Mouse (Mus musculus) heart, embryonic 12.5 days (tissue): ENCODE measurements around the gene Btd. TPM values are rescaled to one million over a fixed set of nuclear protein-coding genes. Genes with fewer than 3 reads are reported as not detected.

ENCODE experiments used
- ATAC-seq: fragments of 200-750 bp; cut with Nextera tagmentation; 2 replicates; pipeline ENCODE4 v1.8.0; 2017; ENCODE audit warnings: moderate TSS enrichment, moderate library complexity; ENCODE audit not compliant: insufficient number of reproducible peaks, low FRiP score
- H3K27ac ChIP-seq: fragments of 300-500 bp; sonication (generic); 2 replicates; pipeline ENCODE4 v1.5.1; 2016; ENCODE audit warnings: mild to moderate bottlenecking, moderate library complexity; ENCODE audit not compliant: poor library complexity, severe bottlenecking
- H3K27me3 ChIP-seq: fragments of 300-500 bp; sonication (generic); replicated peaks from 2 replicates; pipeline ENCODE4 v1.6.1; 2016; ENCODE audit warnings: mild to moderate bottlenecking, moderate library complexity
- H3K36me3 ChIP-seq: fragments of 300-500 bp; sonication (generic); 2 replicates; pipeline ENCODE4 v1.6.1; 2016; ENCODE audit warnings: mild to moderate bottlenecking, moderate library complexity
- H3K4me1 ChIP-seq: fragments of 300-500 bp; sonication (generic); replicated peaks from 2 replicates; pipeline ENCODE4 v1.6.1; 2016; ENCODE audit warnings: mild to moderate bottlenecking
- H3K4me2 ChIP-seq: fragments of 300-500 bp; sonication (generic); 2 replicates; pipeline ENCODE4 v1.6.1; 2016; ENCODE audit warnings: mild to moderate bottlenecking, moderate library complexity
- H3K4me3 ChIP-seq: fragments of 300-500 bp; sonication (generic); 2 replicates; pipeline ENCODE4 v1.5.1; 2016; ENCODE audit warnings: mild to moderate bottlenecking
- H3K9ac ChIP-seq: fragments of 300-500 bp; sonication (generic); 2 replicates; pipeline ENCODE4 v1.6.1; 2016; ENCODE audit warnings: mild to moderate bottlenecking, moderate library complexity
- H3K9me3 ChIP-seq: fragments of 300-500 bp; sonication (generic); replicated peaks from 2 replicates; pipeline ENCODE4 v1.6.1; 2016; ENCODE audit warnings: mild to moderate bottlenecking, moderate library complexity
- WGBS: fragments of 180-500 bp; shearing (Covaris S2); methylation state at CpG from one replicate; pipeline ENCODE4 v1.1.7; 2016; 5-methylcytosine and 5-hydroxymethylcytosine counted together
- polyA plus RNA-seq: library from polyadenylated mRNA; unstranded; fragments of >200 nt; fragmentation: Nextera tagmentation; extraction: Ambion mirVana; gene quantifications from 2 replicates; pipeline ENCODE4 v1.2.1, GENCODE M21; 2016

Btd gene
- polyA plus RNA-seq, 1 experiment from 2014 or later, result 23.1 TPM

DNA sequence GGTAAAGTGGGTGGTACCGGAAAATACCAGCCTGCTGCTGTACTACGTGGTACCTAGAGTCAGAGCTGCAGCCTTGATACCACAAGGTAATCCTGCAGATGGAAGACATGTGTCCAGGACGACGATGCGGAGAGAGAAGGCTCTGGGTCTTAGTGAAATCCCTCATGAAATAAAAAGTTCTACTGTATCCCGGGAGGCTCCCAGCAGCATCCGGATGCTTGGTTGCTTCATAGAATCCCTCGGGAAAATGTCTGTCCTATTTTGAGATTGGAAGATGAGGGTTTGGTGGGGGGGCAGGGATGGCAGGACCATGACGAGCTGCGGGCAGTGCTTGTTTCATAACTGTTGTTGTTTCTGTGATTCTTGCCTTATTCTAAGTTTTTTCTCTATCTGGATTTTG is 7.2 kb downstream of the Btd start:
- H3K9ac ChIP-seq, result no peak overlapping the region
- H3K4me3 ChIP-seq, result no peak overlapping the region
- no peak overlapping the region for H3K4me2 ChIP-seq
- no peaks in the 10 kb centered on the region for H3K36me3 ChIP-seq
- no peak for ATAC-seq
- no peak overlapping the region for H3K27ac ChIP-seq
- H3K9me3 ChIP-seq, result peaks cover 2% of the 10 kb centered on the region; the same call in 1 of the 2 replicates
- 86% methylated on average over 10 of the region's 10 CpGs for WGBS
- peaks cover 17% of the 10 kb centered on the region for H3K4me1 ChIP-seq
- no peaks in the 10 kb centered on the region for H3K27me3 ChIP-seq

DNA sequence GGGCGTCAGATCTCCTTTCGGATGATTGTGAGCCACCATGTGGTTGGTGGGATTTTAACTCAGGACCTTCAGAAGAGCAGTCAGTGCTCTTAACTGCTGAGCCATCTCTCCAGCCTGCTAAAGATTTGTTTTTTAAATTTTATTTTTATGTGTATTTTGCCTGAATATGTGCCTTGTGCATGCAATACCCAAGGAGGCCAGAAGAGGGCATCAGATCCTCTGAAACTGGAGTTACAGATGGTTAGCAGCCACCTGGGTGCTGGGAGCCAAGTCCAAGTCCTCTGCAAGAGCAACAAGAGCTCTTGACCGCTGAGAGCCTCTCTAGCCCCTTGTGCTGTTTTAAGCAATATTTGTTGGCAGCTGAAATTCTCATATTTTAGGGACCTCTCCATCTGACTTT is 9.5 kb downstream of the Btd start:
- WGBS, result over 99% methylated on average over 3 of the region's 3 CpGs
- no peaks in the 10 kb centered on the region for H3K27me3 ChIP-seq
- ATAC-seq, result no peak
- no peaks in the 10 kb centered on the region for H3K36me3 ChIP-seq
- no peak overlapping the region for H3K27ac ChIP-seq
- H3K4me1 ChIP-seq, result peaks cover 24% of the 10 kb centered on the region
- H3K4me3 ChIP-seq, result no peak overlapping the region
- H3K9me3 ChIP-seq, result peaks cover 2% of the 10 kb centered on the region; the same call in 1 of the 2 replicates
- no peak overlapping the region for H3K4me2 ChIP-seq
- no peak overlapping the region for H3K9ac ChIP-seq

DNA sequence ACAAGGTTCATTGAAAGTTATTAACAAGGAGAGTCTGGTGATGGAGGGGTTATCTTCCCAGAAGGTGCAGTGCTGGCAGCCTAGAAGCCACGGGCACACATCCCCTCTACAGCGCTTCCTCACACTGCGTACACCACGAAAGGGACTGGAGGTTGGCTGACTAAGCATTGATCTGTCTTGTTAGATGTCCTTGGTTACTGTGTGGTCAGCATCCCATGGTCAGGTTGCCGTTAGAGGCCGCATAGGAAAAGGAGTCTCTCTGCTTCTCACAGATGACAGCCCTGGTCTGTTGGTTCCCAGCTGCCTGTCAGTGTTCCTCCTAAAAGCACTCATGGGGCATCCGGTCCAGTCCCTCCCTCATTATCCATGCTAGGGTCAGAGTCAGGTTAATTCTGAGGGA is 10.4 kb downstream of the Btd start:
- Histone ChIP-seq H3K4me1 (peaks cover 24% of the 10 kb centered on the region), H3K9ac (no peak overlapping the region), H3K4me3 (no peak overlapping the region), H3K9me3 (peaks cover 2% of the 10 kb centered on the region; the same call in 1 of the 2 replicates), H3K27ac (no peak overlapping the region), H3K4me2 (no peak overlapping the region), H3K27me3 (no peaks in the 10 kb centered on the region), H3K36me3 (no peaks in the 10 kb centered on the region)
- ATAC-seq, result no peak
- WGBS, result 58% methylated on average over 7 of the region's 7 CpGs

DNA sequence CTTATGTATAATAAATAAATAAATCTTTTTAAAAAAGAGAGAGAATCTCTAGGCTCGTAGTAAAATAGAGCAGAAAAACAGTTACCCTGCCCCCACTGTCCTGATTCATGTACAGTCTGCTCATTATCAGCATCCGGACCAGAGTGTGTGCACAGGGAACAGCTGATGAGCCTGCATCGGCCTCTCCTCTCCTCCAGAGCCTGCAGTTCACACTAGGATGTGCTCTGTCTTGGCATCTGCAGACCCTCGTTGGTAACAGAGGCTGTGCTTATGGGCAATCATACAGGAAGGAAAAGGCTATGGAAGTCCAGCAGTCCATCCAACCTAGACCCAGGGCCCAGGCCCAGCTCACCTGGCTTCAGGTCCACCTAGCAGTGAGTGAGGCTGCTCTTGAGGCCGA is 11.3 kb downstream of the Btd start:
- no peaks in the 10 kb centered on the region for H3K36me3 ChIP-seq
- H3K4me3 ChIP-seq, result no peak overlapping the region
- no peak overlapping the region for H3K27ac ChIP-seq
- peaks cover 2% of the 10 kb centered on the region; the same call in 1 of the 2 replicates for H3K9me3 ChIP-seq
- peaks cover 24% of the 10 kb centered on the region for H3K4me1 ChIP-seq
- H3K9ac ChIP-seq, result no peak overlapping the region; the same call in 1 of the 2 replicates
- WGBS, result 38% methylated on average over 5 of the region's 5 CpGs
- H3K27me3 ChIP-seq, result no peaks in the 10 kb centered on the region
- no peak overlapping the region for H3K4me2 ChIP-seq
- no peak for ATAC-seq

DNA sequence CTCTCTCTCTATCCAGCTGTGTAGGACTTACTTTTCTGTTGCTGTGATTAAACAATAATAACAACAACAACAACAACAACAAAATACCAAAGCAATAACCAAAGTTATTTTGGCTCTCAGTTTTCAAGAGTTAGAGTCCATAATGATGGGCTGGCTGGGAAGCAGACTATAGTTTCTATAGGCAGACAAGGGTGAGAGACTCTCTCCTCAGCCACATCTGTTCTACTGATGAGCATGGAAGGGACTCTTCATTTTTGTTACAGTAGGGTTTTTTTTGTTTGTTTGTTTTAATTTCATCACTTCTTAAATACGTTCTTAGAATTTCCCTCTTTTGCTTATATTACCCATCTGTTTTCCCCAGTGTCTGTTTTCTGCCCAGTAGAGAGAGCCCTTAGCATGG is 11.8 kb downstream of the Btd start:
- H3K4me3 ChIP-seq, result no peak overlapping the region

DNA sequence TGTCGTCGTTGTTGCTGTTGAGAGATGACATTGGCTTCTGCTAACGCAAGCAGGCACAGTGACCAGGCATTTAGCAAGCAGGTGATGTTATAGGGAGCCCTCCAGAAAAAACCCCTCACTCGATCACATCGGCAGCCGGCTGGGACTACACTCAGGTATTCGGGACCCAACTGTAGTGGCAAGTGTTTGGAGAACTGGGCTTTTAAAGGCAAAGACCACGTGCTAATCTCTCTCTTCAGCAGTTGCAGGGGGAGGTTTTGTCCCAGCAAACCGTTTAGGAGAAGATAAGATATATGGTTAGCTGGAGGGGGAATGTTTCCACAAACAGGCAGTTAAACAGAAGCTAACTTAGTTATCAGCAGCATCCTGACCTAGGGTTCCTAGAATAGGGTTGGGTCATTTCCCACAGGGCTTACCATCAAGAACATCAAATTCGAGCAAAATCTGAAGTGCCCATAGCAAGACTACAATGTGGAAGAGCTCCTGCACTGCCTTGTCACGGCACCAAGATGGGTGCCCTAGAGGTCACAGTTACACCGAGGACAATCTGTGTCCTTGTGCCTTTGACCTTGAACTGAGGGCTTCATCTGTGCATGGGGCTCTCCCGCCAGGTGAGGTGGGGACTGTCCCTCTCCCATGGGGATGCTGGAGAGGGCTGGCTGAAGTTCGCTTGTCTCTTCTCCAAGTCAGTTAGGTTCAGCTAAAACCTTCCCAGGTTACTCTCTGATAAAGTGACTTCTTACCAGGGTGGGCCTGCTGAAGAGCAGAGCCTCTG is 12.5 kb downstream of the Btd start:
- Histone ChIP-seq H3K4me3 (no peak overlapping the region), H3K27me3 (no peaks in the 10 kb centered on the region), H3K4me1 (peaks cover 34% of the 10 kb centered on the region), H3K36me3 (no peaks in the 10 kb centered on the region), H3K9ac (no peak overlapping the region), H3K9me3 (peaks cover 2% of the 10 kb centered on the region; the same call in 1 of the 2 replicates), H3K4me2 (no peak overlapping the region), H3K27ac (no peak overlapping the region)
- ATAC-seq, result no peak
- WGBS, result 51% methylated on average over 14 of the region's 14 CpGs

More for the DNA sequence above, 11.8 kb downstream of the Btd start:
- H3K4me2 ChIP-seq, result no peak overlapping the region
- H3K27ac ChIP-seq, result no peak overlapping the region
- no peak overlapping the region for H3K9ac ChIP-seq
- ATAC-seq, result no peak
- no peaks in the 10 kb centered on the region for H3K36me3 ChIP-seq
- H3K9me3 ChIP-seq, result peaks cover 2% of the 10 kb centered on the region; the same call in 1 of the 2 replicates
- H3K27me3 ChIP-seq, result no peaks in the 10 kb centered on the region
- 86% methylated on average over 1 of the region's 1 CpGs for WGBS
- H3K4me1 ChIP-seq, result peaks cover 29% of the 10 kb centered on the region

DNA sequence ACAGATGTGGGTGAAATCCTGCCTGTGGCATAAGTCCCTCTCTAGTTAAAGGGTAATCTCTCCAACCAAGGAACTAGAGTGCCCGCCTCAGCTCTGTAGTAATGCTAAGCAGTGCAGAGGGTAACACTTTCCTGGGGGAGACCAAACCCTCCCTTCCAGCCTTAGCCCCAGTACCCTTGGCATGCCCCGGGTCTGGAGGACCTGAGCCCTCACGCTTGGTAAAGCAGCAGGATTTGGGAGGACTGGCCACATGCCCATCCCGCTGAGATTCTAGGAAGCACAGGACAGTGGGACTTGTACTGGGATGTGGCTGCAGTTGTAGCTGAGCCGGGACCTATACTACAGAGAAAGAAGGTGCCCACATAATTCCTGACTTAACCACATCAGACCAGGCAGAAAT is 14.0 kb downstream of the Btd start:
- Histone ChIP-seq H3K27ac (no peak overlapping the region), H3K9ac (no peak overlapping the region), H3K9me3 (peaks cover 2% of the 10 kb centered on the region; the same call in 1 of the 2 replicates), H3K4me3 (no peak overlapping the region), H3K27me3 (no peaks in the 10 kb centered on the region), H3K36me3 (no peaks in the 10 kb centered on the region), H3K4me1 (peaks cover 46% of the 10 kb centered on the region), H3K4me2 (no peak overlapping the region)
- ATAC-seq, result no peak
- 88% methylated on average over 5 of the region's 5 CpGs for WGBS

DNA sequence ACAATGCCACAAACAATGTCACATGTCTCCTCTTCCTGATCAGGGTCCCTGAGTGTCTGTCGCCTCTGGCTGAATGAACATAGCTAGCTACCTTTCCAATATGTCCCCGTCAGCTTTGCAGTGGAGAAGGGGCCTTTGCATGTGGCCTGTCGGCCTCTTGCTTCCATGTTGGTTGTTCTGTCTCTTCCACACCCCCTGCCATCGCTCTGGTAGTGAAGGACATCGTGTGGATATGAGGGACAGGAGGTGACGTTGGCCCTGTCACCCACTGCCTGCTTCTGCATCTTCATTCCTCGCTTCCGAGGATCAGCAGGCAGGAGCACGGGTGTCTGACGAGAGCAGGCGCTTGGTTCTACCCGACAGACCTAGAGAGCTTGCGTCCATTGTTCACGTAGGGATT is 14.6 kb downstream of the Btd start:
- ATAC-seq, result no peak
- Histone ChIP-seq H3K36me3 (no peaks in the 10 kb centered on the region), H3K4me3 (no peak overlapping the region), H3K9me3 (peaks cover 1% of the 10 kb centered on the region; the same call in 1 of the 2 replicates), H3K27ac (no peak overlapping the region), H3K4me2 (no peak overlapping the region), H3K9ac (no peak overlapping the region), H3K27me3 (no peaks in the 10 kb centered on the region), H3K4me1 (peaks cover 51% of the 10 kb centered on the region)
- WGBS, result 81% methylated on average over 14 of the region's 14 CpGs

DNA sequence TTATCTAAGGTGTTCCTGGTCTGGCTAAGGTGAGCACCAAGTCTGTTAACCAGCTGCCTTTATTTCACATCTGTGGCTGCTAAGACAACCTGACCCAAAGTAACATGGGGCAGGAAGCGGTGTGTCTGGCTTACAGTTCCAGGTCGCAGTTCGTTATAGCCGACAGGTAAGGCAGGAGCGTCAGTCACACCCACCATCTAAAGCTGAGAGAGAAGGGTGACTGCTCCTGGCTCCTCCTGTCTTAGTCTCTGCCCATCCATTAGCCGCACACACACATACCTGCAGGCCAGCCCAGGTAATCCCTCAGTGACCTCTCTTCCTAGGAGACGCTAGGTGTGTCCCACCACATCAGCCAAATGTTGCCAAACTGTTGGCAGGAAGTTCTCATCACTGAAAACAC is 15.6 kb downstream of the Btd start:
- no peak overlapping the region for H3K9ac ChIP-seq
- no peak overlapping the region for H3K4me3 ChIP-seq
- ATAC-seq, result no peak
- no peaks in the 10 kb centered on the region for H3K9me3 ChIP-seq
- WGBS, result 64% methylated on average over 7 of the region's 7 CpGs
- H3K4me1 ChIP-seq, result peaks cover 54% of the 10 kb centered on the region
- H3K27ac ChIP-seq, result no peak overlapping the region
- H3K36me3 ChIP-seq, result no peaks in the 10 kb centered on the region
- no peak overlapping the region for H3K4me2 ChIP-seq
- H3K27me3 ChIP-seq, result no peaks in the 10 kb centered on the region

DNA sequence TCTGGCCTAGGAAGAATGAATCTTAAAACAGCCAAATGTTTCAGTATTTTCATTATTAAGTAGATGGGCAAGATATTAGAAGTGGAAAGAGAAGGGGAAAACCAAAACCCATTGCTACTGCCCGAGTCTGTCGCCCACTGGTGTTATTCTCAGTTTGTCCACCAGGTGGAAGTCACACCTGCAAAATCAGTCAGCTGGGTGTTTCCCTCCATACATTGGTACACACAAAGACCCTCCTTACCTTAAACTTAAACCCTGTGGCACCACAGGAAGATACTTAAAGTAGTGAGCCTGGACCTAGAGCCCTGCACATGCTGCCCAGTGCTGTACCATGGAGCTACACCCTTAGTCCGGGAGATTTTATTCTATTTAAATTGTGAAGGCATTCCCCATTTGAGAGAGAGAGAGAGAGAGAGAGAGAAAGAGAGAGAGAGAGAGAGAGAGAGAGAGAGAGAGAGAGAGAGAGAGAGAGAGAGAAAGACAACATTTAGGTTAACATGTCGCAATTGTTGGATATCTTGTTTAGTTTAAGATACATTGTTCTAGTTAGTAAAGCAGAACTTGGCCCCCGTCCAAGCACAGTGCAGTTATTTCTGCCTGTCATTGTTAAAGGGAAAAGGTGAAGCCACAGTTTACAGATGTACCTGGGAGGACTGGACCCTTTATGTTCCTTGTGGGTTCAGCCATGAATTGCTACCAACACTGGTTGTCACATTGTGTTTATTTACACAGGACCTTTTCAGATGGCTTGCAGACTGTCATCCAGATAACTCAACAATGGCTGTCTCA is 16.2 kb downstream of the Btd start:
- WGBS, result 37% methylated on average over 5 of the region's 5 CpGs
- no peak overlapping the region for H3K4me2 ChIP-seq
- no peak overlapping the region for H3K4me3 ChIP-seq
- ATAC-seq, result no peak
- H3K9me3 ChIP-seq, result no peaks in the 10 kb centered on the region
- peak overlapping the region; percentile 97; the same call in 1 of the 2 replicates for H3K27ac ChIP-seq
- peaks cover 56% of the 10 kb centered on the region for H3K4me1 ChIP-seq
- H3K9ac ChIP-seq, result no peak overlapping the region
- no peaks in the 10 kb centered on the region for H3K36me3 ChIP-seq
- H3K27me3 ChIP-seq, result no peaks in the 10 kb centered on the region

DNA sequence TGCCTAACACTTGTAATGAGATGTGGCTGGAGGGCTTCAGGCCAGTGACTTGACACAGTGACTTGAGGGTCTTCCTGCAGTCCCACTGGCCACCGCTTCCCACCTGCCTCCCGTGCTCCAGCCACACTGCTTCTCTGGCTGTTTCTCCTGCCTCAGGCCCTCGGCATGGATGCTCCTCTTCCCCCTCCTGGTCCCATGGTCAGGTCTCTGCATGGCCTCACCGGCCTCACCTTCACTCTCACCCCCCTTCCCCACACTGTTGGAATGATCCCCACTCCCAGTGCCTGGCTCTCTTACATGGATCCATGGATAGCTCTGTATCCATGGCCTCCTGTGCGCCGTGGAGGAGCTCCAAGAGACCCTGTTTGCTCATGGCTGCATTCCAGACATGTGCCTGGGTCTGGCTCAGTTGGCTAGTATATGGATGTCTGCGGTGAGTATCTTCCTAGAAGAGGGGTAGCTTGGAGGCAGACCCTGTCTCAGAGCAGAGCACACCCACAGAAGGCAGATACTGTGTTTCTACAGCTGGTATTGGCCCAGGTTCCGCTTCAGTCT is 17.4 kb downstream of the Btd start:
- peaks cover 59% of the 10 kb centered on the region for H3K4me1 ChIP-seq
- WGBS, result 90% methylated on average over 8 of the region's 8 CpGs

More for the DNA sequence above, 17.4 kb downstream of the Btd start:
- no peak overlapping the region for H3K4me3 ChIP-seq
- no peaks in the 10 kb centered on the region for H3K36me3 ChIP-seq
- no peak overlapping the region for H3K4me2 ChIP-seq
- no peak overlapping the region for H3K9ac ChIP-seq
- H3K27ac ChIP-seq, result peak overlapping the region; percentile 97
- no peak for ATAC-seq
- no peaks in the 10 kb centered on the region for H3K9me3 ChIP-seq
- H3K27me3 ChIP-seq, result no peaks in the 10 kb centered on the region
